Mouse (Mus musculus) kidney, postnatal 36 days (tissue): ENCODE measurements around the gene Epha10.

Experiments
- DNase-seq, 2 experiments: peaks; one replicate each; pipeline ENCODE4 v3.0.0; 2021 to 2022; ENCODE audit warnings: mixed read lengths in 2 of 2

The Epha10 gene

DNA sequence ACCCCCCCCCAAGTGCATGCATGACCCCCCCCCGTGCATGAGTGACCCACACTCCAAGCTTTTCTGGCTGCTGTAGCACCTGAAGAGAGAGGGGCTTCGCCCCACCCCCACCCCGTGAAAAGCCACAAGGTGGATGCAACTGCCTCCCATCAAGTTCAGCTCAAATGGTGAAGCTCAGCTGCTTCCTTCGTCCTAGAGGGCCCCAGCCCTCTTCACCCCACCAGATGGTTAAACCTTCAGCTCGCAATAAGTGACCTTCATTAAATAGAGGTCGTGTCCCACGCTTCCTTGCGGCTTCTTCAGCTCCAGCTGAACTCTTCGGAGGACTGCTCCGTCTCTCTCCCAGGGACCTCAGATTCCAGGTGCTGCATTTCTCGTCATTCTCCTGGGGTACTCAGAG is at the start of gene Epha10:
TSS of gene Epha10 (plus strand) at position 301 of the 400 bp plus-strand sequence.
- no peak for DNase-seq

DNA sequence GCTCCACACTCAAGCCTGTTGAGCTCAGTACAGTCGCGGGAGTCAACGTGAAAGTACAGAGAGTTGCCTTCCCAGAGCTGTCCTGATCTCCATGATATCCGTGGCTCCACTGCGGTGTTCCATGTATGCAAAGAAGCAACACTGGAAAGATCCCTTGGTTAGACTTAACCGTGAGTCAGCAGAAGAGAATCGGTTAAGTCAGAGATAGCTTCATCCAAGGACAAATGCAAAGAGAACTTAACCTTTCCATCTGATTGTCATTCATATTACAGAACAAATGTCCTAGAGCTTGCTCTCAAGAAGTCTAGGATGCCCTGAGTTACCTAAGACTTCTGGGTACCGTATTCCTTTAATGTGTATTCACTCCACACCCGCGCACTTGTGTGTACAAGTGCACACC is 47.9 kb upstream of the Epha10 start:
- no peak for DNase-seq

- no peak for DNase-seq
These were observed 42.5 kb upstream of the Epha10 start for GRCm38 (mm10) chr4:124838035-124838700.

DNA sequence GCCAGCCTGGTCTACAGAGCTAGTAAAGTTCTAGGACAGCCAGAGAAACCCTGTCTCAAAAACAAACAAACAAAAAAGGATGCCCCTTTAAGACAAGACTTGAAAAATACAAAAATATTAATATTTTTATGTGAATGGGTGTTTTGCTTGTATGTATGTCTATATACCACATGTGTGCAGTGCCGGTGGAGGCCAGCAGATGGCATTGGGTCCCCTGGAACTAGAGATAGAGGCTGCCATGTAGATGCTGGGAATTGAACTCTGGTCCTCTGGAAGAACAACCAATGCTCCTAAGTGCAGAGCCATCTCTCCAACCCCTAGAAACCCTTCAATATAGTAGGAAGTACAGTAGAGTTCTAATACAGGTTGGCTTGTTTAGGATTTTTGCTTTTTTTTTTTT is 39.7 kb upstream of the Epha10 start:
- peak in 1 of 2 experiments; percentile 28 for DNase-seq

DNA sequence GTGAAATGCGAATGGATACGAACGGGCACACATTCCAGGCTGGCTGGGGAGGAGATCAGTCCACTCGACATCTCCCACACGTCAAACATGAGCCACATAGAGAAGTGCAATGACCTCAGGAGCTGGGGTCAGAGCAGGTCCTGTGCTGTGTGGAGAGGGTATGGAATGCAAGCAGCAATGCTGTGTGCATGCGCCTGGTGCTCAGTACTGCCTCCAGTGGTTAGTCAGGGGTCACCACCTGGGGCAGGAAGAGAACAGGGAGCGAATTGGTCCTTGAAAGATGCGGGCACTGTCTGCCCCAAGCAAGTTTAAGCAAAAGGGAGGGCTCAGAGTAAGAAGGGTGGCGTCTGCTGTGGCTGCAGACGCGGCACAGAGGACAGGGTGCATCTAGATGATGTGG is 37.2 kb upstream of the Epha10 start:
- DNase-seq, result peak; percentile 24 to 68

DNA sequence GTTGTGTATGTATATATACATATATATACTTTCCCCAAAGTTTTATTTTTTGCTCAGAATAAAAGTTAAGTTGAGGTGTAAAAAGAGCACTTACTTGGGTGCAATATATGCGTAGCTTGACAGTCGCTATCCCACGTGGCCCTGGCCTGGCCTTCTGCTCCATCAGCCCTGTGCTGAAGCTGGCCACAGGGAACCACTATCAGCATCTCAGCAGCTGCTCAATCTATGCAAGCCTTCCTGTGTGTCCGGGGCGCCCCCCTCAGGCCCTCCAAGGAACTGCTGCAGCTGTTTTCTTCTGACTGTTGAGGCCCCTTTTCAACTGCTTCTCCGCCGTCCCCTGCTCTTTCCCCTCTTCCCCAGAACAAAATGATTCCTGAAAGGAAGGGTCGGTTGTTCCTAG is 33.1 kb upstream of the Epha10 start:
- DNase-seq, result peak; percentile 77 to 91

GRCm38 (mm10) chr4:124849631-124850260 is 31.0 kb upstream of the Epha10 start:
- DNase-seq, result peak; percentile 73 to 74

- DNase-seq, result peak; percentile 95 to 97
These were observed 30.3 kb upstream of the Epha10 start, which contains the start of gene Yrdc for GRCm38 (mm10) chr4:124850261-124850913. TSS of gene Yrdc (plus strand) at chr4:124850679.

DNA sequence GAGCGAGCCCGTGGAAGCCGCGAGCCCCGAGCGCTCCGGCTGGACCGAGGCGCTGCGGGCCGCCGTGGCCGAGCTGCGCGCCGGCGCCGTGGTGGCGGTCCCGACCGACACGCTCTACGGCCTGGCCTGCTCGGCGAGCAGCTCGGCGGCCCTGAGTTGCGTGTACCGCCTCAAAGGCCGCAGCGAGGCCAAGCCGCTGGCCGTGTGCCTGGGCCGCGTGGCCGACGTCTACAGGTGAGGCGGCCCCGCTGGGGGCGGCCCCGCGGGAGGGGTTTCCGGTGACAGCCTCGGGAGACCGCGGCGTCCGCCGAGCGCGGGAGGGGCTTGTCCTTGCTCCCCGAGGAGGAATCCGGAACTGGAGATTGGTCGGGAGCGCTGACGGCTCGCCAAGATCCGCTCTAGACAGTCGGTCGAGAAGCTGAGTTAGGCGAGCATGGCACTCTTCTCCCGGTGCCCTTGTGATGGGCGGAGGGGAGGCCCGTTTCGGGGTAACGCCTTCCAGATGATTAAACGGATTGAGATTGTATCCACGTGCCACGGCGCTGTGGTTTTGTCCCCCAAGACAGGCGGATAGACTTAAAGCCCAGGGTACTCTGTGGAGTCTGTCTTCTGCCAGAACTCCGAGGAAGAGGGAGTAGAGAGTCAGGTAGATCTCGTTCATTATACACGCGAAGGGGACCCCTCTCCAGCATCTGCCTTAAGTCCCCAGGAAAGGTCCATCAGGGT is 29.6 kb upstream of the Epha10 start, which contains the start of gene 1110065P20Rik:
TSS of gene 1110065P20Rik (minus strand) at position 264 of the 726 bp plus-strand sequence.
- peak; percentile 89 to 93 for DNase-seq

- no peak for DNase-seq
These were observed 24.4 kb upstream of the Epha10 start for GRCm38 (mm10) chr4:124856294-124856693.

DNA sequence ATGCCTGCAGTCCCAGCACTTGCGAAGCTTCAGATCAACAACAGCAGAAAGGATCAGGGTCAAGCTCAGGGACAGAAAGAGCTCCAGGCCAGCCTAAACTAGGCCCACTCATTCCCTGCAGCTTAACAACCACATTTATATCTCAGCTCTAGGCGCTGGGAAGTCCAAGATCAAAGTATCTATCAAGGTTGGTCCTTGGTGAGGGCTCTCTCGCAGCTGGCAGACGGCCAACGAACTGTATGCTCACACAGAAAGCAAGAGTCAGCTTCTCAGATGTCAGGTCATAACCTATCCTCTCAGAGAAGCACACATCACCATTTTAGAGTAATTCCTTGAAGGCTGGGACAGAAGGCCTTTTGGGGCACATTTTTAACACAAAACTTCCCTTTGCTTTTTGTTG is 22.3 kb upstream of the Epha10 start:
- DNase-seq, result peak in 1 of 2 experiments; percentile 32

DNA sequence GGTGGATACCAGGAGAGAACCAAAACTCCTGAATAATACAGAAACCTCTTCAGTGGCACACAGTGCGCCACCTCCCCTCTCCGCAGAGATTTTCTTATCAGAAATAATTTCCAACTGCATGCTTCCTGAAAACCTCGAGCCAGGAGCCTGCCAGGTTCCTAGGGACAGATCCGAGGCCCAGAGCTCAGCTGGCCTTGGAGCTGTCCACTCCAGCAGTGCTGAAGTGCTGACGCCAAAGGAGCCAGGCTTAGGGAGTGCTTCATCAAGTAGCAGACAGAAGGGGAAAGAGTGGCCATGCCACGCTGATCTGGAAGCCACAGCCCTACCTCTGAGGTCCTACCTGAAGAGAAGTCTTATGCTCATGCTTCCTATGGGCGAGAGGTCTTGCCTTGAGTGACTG is 20.3 kb upstream of the Epha10 start:
- peak; percentile 54 to 89 for DNase-seq

DNA sequence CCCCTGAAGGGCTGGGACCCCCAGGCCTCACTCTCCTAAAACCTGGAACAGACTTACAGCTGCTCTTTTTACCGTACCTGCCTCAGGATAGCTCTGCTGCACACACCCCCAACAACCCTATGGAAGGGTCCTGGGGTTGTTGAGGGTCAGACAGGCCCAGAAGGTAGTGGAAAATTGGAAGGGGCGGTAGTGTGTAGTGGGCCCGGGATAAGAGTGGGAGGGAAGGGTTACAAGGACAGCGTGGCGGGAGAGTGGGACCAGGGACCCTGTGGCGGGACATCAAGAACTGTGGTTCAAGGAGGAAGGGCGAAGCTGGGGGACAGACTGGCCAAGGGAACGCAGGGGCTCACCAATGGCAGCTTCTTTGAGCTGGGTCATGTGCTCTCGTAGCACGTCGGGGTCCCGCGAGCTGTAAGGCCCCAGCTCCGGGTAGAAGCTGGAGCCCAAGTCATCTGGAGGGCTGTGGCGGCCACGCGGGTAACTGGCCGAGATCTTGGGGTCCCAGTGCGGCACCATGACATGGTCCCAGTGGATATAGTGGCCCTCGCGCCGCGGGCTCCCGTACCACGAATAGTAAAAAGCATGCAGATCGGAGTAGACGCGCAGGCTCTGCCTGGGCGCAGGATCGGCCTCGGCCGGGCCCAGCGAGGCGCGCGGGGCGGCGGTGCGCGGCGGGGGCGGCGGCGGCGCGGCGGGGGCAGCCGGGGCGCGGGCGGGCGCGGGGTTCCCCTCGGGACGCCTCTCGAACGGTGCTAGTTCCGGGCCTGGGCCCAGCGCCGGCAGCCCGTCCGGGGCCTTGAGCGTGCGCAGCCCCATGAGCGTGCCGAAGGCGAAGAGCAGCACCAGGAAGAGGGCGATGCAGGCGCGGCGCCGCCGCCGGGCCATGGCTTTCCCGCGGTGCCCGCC is 19.2 kb upstream of the Epha10 start, which contains the start of gene Maneal:
TSS of gene Maneal (minus strand) at position 889 of the 906 bp plus-strand sequence.
- no peak for DNase-seq

GRCm38 (mm10) chr4:124872719-124873118 is 8.0 kb upstream of the Epha10 start:
- DNase-seq, result no peak

- no peak for DNase-seq
These were observed 726 bp downstream of the Epha10 start for GRCm38 (mm10) chr4:124881341-124881908.

DNA sequence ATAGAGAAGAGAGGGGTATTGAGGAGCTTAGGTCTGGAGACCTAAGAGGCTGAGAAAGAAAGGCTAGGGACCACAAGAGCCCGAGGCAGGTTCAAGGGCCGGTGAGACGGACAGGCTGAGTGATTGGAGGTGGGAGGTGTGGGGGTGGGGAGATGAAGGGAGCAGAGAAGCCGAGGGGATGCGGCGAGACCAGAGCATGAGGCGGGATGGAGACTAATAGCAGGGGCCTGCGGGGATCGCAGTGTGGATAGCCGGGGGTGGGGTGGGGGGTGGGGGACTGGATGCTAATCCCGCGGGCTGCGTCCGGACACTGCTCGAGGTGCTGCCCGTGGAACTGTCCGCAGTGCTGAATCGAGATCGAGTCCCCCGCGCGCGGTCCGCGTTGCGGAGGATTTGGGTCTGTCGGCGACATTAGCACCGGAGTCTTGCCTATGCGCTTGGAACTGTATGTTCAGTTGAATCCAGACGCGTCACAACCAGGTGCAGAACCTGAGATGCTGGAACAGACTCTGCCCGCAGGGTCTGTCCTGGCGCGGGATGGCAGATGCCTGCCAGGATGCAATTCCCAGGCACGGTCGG is 1.5 kb downstream of the Epha10 start:
- DNase-seq, result peak; percentile 5 to 71

- no peak for DNase-seq
These were observed 8.0 kb downstream of the Epha10 start for GRCm38 (mm10) chr4:124888702-124889101.

GRCm38 (mm10) chr4:124889935-124890334 is 9.2 kb downstream of the Epha10 start:
- DNase-seq, result no peak

DNA sequence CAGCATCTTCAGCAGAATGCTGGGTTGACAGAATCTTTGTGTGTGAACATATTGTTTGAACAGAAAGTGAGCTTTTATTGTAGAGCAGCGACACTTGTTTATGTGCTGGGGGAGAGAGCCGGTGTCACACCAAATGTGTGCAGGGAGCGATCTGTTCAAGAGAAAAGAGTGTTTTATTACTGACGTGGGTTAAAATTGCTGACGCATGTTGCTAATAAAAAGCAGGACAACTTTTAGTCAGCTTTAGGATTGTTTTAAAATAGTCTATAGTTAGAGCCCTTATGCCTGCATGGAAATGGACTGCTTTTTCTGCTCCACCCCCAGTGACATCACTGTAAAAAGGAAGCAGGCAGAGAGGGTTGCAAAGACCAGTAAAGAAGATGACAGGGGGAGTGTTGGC is 10.1 kb downstream of the Epha10 start:
- DNase-seq, result no peak

GRCm38 (mm10) chr4:124893769-124894168 is 13.1 kb downstream of the Epha10 start:
- DNase-seq, result no peak
